Mouse (Mus musculus) megakaryocyte, embryonic 14.5 days (primary cell): ENCODE data around the gene Rdh5.

ENCODE experiments used
- FLI1 ChIP-seq: IDR thresholded peaks from 2 replicates; pipeline ENCODE4 v1.6.1; 2012; ENCODE audit warnings: low read length, inconsistent platforms, mixed read lengths
- GATA1 ChIP-seq: IDR thresholded peaks from 3 replicates; pipeline ENCODE4 v1.6.1; 2012; ENCODE audit warnings: mixed read lengths, low read length, inconsistent platforms, borderline replicate concordance

GRCm38 (mm10) chr10:128895437-128895836, 27.3 kb downstream of the Rdh5 start:
- TF ChIP-seq GATA1 (no peak), FLI1 (no peak)
